Mouse (Mus musculus) adrenal gland, postnatal 10 days (tissue): ENCODE measurements around the gene Lyz1. TPM values are rescaled to one million over a fixed set of nuclear protein-coding genes. Genes with fewer than 3 reads are reported as not detected.
"Not testable (repeated sequence)": the region's sequence is repeated elsewhere in the genome, so short reads cannot be mapped to it uniquely, and the experiment has no call there.

Source experiments
- DNase-seq: peaks from one replicate; pipeline ENCODE4 v3.0.0; 2021; ENCODE audit warnings: mixed read lengths
- total RNA-seq, 2 experiments: library from RNA; stranded (reverse); gene quantifications; 2 replicates each; pipeline ENCODE4 v1.2.3; 2021

Gene Lyz1
- total RNA-seq, 2 experiments from 2014 or later = 12.3 to 13.9 TPM

- no peak for DNase-seq
These were observed 6.2 kb downstream of the Lyz1 start for GRCm38 (mm10) chr10:117286366-117286970.

- not testable (repeated sequence) for DNase-seq
These were observed 7.1 kb downstream of the Lyz1 start for GRCm38 (mm10) chr10:117285584-117285983.

DNA sequence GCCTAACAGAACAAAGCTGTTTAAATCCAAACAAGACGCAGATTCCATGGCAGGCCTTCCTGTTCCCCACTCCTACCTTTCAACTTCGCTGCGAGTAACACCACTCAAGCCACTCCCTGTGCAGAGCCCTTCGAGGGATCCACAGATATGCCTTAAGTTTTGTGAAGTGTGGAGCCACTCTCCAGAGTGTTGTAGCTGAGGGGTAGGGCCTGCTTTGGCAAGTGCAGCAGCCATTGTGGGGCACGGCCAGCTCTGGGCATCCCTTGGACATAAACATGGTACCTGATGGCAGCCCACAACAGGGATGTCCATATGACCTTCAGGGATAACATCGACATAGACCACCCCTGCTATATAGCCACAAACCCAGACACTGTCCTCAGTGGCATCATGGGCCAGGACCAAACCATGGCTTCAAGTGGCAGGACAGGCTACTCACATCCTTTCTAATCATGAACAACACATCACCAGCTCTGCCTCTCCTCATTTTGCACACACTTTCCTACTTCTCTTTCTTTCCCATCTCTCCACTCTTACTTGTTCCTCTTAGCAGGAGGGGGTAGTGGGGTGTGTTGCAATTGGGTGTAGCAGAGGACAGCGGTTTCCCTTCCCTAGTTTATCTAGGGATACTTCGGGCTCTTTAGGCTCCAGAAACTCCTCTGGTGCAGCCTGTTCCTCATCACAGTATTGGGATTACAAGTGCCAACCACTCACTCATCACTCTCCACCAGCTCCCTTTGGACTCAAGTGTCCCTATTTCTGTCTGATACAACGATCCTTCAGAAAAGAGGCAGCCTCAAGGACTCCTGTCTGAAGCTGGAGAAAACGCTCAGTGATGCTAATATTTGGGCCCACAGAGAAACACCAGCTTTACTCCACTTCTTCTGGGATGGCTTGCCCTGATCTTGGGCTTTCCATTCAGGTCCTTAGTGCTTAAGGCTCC, 7.8 kb downstream of the Lyz1 start:
- DNase-seq = no peak

GRCm38 (mm10) chr10:117283871-117284577, 8.6 kb downstream of the Lyz1 start:
- no peak for DNase-seq

DNA sequence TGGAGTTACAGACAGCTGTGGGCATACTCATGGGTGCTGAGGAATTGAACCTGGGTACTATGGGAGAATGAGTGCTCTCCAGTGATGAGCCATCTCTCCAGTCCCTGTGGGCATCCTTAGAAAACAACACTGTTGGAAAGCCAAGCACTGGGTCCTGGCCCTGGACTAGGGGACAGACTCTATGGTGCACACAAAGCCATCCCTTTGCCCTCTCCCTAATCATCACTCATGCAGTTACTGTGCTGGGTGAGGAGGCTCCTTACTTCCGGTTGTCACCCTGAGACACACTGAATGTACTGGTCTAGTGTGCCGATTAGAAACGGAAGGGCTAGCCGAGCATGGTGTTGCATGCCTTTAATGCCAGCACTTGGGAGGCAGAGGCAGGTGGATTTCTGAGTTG, 9.5 kb downstream of the Lyz1 start:
- not testable (repeated sequence) for DNase-seq

- no peak for DNase-seq
These were observed 10.1 kb downstream of the Lyz1 start for GRCm38 (mm10) chr10:117282551-117282950.

GRCm38 (mm10) chr10:117282049-117282448, 10.6 kb downstream of the Lyz1 start, which contains the start of gene Lyz2:
Gene Lyz2, minus strand, starts transcription at chr10:117282321.
- DNase-seq = peak; percentile 6

DNA sequence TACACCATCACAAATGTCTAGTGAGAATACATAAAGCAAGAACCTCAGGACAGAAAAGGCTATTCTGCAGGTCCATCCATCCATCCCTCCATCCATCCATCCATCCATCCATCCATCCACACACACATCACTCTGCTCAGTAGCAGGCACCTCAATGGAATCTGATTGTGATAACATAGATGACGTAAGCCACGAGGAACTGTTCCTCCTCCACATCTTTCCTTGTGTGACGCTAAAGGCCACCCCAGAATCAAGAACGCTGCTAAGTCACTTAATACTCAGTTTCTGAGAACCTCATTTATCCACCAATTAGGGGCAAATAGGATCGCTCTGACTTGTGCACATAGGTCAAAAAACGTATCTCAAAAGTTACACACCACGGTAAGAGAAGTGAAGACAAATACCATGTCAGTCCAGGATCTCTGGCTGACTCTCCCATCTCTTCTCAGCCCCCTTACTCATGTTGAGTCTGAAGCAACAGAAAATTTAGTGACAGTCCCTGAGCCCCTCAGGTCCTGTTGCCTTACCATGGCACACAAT, 11.2 kb downstream of the Lyz1 start:
- no peak for DNase-seq

GRCm38 (mm10) chr10:117280000-117280399, 12.7 kb downstream of the Lyz1 start:
- DNase-seq = no peak

- not testable (repeated sequence) for DNase-seq
These were observed 14.2 kb downstream of the Lyz1 start for GRCm38 (mm10) chr10:117278510-117278909.

- not testable (repeated sequence) for DNase-seq
These were observed 14.9 kb downstream of the Lyz1 start for GRCm38 (mm10) chr10:117277779-117278178.

DNA sequence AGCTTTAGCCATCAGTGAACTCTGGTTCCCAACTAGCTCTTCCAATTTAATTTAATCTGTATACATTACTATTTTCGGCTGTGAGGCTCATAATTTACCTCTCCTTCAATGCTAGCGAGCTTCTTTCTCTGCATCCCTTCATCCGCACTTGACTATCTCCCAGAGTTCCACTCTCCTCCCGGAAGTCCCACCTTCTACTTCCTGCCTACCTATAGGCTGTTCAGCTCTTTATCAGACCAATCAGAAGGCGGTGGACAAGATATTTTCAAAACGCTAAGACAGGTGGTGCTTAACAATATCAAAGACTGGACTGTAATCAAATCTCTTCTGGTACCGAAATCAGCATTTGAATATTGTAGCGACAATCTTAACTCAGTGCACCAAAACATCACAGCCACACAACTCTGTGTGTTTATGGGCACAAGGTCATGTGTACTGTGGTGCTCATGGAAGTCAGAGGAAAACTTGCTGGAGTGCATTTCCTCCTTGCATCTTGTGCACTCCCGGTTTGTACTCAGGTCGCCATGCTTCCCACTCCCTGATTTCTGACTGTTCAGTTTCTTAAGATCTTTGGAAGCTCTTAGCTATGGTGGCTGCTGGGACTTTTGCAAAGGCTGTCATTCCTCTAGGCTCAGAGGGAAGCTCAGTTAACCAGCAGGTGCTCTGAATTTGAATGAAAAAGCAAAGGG, 16.8 kb downstream of the Lyz1 start:
- DNase-seq = no peak

GRCm38 (mm10) chr10:117274645-117275044, 18.0 kb downstream of the Lyz1 start:
- DNase-seq = not testable (repeated sequence)

DNA sequence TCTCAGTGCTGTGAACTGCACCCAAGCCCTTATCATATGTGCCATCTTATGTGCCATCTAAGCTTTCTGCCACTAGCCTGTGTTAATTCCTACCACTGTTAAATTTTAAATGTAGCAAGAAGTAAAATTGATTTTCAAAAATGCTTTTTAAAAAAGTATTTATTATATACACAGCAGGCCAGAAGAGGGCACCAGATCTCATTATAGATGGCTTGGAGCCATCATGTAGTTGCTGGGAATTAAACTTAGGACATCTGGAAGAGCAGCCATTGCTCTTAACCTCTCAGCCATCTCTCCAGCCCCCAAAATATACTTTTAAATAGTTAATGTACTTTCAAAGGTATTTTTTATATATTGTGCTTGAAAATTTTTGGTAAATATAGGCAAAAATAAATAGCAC, 20.6 kb downstream of the Lyz1 start:
- DNase-seq = peak; percentile 15

GRCm38 (mm10) chr10:117259870-117260269, 32.8 kb downstream of the Lyz1 start:
- DNase-seq = no peak

DNA sequence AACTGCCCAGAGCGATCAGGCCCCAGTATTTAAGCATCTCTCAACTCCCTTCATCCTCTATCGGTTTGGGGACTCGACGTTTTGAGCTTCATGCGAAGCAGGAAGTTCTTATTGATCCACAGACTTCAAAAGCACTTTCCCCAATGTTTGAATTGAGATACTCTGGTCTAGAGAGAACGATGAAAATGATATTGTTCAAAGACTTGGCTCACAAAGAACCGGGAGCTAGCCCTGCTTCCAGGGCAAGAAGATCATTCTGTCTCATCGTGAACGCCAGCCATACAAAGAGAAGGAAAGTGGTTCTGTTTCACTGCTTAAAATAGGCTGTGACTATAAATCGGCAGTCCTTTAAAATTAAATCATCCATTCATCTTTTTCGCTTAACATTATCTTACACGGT, 54.1 kb downstream of the Lyz1 start, which contains the start of gene 9530003J23Rik:
9530003J23Rik (minus strand) TSS at position 101 of the 400 bp plus-strand sequence.
- no peak for DNase-seq

Other genes with a start within 250 kb of the Lyz1 start
- gene Lrrc10, start 247.5 kb downstream of the Lyz1 start, total RNA-seq = not detected
- gene Cct2, start 229.1 kb downstream of the Lyz1 start, total RNA-seq = 100 to 1,000 TPM; 211 to 224 TPM
- gene Frs2, start 144.3 kb downstream of the Lyz1 start, total RNA-seq = 10 to 100 TPM; 24.0 to 26.4 TPM
- 10 to 100 TPM; 42.5 to 47.6 TPM for gene Yeats4, start 68.4 kb downstream of the Lyz1 start, total RNA-seq
- not detected for gene 9530003J23Rik, start 54.2 kb downstream of the Lyz1 start, total RNA-seq
- 100 to 1,000 TPM; 106 to 122 TPM for gene Lyz2, start 10.5 kb downstream of the Lyz1 start, total RNA-seq
- 10 to 100 TPM; 69.7 to 81.3 TPM for gene Cpsf6, start 87.1 kb upstream of the Lyz1 start, total RNA-seq